Mouse (Mus musculus) testis, adult 2 months (tissue): ENCODE measurements around the gene Ehd1. TPM values are rescaled to one million over a fixed set of nuclear protein-coding genes. Genes with fewer than 3 reads are reported as not detected.
A peak's percentile ranks its signal among the peaks of the same experiment; 100 is the strongest.

Source experiments
- H3K27ac ChIP-seq: fragments of 200-500 bp; 2 replicates; pipeline ENCODE4 v1.5.1; 2012; ENCODE audit warnings: low read depth, low read length; ENCODE audit not compliant: control insufficient read depth, insufficient read depth
- H3K27me3 ChIP-seq: fragments of 200-500 bp; 2 replicates; pipeline ENCODE4 v1.6.1; 2012; ENCODE audit warnings: mild to moderate bottlenecking, low read length, moderate library complexity; ENCODE audit not compliant: control insufficient read depth, insufficient read depth
- H3K36me3 ChIP-seq: fragments of 200-500 bp; 2 replicates; pipeline ENCODE4 v1.6.1; 2012; ENCODE audit warnings: mild to moderate bottlenecking, low read length; ENCODE audit not compliant: control insufficient read depth, insufficient read depth
- H3K4me1 ChIP-seq: fragments of 200-500 bp; 2 replicates; pipeline ENCODE4 v1.6.1; 2012; ENCODE audit warnings: low read length; ENCODE audit not compliant: control insufficient read depth, insufficient read depth
- H3K4me3 ChIP-seq: fragments of 200-500 bp; 2 replicates; pipeline ENCODE4 v1.5.1; 2012; ENCODE audit warnings: low read depth, mild to moderate bottlenecking, low read length, moderate library complexity, mixed read lengths; ENCODE audit not compliant: control insufficient read depth
- CTCF ChIP-seq: fragments of 200-500 bp; IDR thresholded peaks from 2 replicates; pipeline ENCODE4 v1.5.1; 2012; ENCODE audit warnings: low read depth, mild to moderate bottlenecking, inconsistent platforms, low read length, moderate library complexity; ENCODE audit not compliant: control insufficient read depth, insufficient read depth, insufficient replicate concordance
- POLR2A ChIP-seq: fragments of 200-500 bp; IDR thresholded peaks from 2 replicates; pipeline ENCODE4 v1.6.1; 2012; ENCODE audit warnings: low read depth, mild to moderate bottlenecking, inconsistent platforms, low read length, moderate library complexity; ENCODE audit not compliant: control insufficient read depth
- polyA plus RNA-seq: library from polyadenylated mRNA; depleted of rRNA; stranded (reverse); fragments of >200 nt; gene quantifications from 2 replicates; pipeline ENCODE4 v1.2.3, GENCODE M21; 2012

Gene Ehd1
- polyA plus RNA-seq, 1 experiment, result 521 TPM

GRCm38 (mm10) chr19:6283001-6283400 is 6.5 kb downstream of the Ehd1 start:
- Histone ChIP-seq H3K36me3 (peaks cover 1% of the 10 kb centered on the region), H3K27me3 (no peaks in the 10 kb centered on the region), H3K4me3 (no peak overlapping the region), H3K27ac (no peak overlapping the region), H3K4me1 (peaks cover 12% of the 10 kb centered on the region)
- TF ChIP-seq POLR2A (no peak), CTCF (no peak)

DNA sequence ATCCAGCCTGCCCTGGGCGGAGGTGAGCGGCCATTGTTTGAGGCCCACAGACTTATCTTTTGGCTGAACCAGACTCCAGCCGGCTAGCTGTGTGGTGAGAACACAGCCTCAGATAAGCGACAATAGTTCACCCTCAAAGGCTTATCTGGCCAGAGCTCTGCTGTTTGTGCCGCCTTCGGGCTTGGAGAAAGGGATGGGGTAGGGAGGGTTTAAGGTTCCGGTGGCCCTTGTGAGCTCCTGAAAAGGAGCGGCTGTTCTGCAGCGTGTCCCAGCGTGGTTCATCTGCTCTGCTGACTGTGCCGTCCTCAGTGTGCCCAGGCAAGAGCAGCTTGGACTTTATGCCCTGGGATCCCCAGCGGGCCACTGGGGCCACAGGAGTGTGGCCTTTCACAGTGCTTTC is 8.0 kb downstream of the Ehd1 start:
- H3K27ac ChIP-seq, result peak overlapping the region; percentile 3; the same call in 1 of the 2 replicates
- no peaks in the 10 kb centered on the region for H3K27me3 ChIP-seq
- no peak overlapping the region for H3K4me3 ChIP-seq
- H3K4me1 ChIP-seq, result peaks cover 13% of the 10 kb centered on the region
- TF ChIP-seq POLR2A, result no peak
- H3K36me3 ChIP-seq, result peaks cover 1% of the 10 kb centered on the region

GRCm38 (mm10) chr19:6285226-6285625 is 8.7 kb downstream of the Ehd1 start:
- Histone ChIP-seq H3K36me3 (peaks cover 1% of the 10 kb centered on the region), H3K27ac (peak overlapping the region; percentile 22; the same call in 1 of the 2 replicates), H3K4me1 (peaks cover 13% of the 10 kb centered on the region)

DNA sequence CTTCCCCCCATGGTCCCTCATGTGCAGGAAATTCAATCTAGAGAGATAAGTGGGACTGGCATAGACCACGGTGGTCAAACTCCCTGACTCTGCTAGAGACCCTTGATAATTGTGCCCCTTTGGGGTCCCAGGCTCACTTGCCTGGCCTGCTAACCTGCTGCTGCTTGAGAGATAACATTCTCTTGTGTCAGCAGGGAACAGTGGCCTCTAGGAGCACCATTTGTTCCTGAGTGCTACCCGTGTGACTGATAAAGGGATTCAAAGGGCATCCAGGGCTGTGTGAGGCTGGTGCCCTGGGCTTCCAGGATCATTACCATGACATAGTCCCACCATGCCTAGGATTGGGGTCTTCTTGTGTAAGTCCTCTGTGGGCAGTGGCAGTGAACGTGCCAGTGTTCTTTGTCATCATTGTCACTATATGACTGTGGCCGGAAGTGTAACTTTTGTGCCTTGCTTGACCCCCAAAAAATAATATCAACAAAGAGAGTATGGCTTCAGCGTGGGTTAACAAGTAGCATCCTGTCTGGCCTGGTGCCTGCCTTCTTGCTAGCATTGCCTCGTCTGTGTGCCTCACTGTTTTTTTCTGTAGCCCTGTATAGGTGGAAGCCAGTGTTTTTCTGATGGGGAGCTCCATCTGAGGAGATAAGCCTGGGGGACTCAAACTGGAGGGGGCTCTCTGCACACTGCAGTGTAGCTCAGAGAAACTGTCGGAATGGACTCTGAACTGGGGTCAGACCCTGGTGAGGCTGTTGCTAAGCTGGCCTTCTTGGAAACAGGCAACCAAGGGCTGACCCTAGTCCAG is 9.3 kb downstream of the Ehd1 start:
- Histone ChIP-seq H3K36me3 (peaks cover 1% of the 10 kb centered on the region), H3K4me3 (no peak overlapping the region), H3K27me3 (no peaks in the 10 kb centered on the region), H3K4me1 (peaks cover 13% of the 10 kb centered on the region), H3K27ac (peak overlapping the region; percentile 56; the same call in 1 of the 2 replicates)
- TF ChIP-seq CTCF (no peak), POLR2A (no peak)

More at GRCm38 (mm10) chr19:6285226-6285625, 8.7 kb downstream of the Ehd1 start:
- Histone ChIP-seq H3K4me3 (no peak overlapping the region), H3K27me3 (no peaks in the 10 kb centered on the region)
- TF ChIP-seq CTCF (no peak), POLR2A (no peak)

- Histone ChIP-seq H3K4me1 (peaks cover 16% of the 10 kb centered on the region), H3K27ac (peak overlapping the region; percentile 56; the same call in 1 of the 2 replicates), H3K36me3 (peaks cover 1% of the 10 kb centered on the region), H3K4me3 (no peak overlapping the region), H3K27me3 (no peaks in the 10 kb centered on the region)
- no peak for TF ChIP-seq POLR2A
- no peak for TF ChIP-seq CTCF
These were observed 10.2 kb downstream of the Ehd1 start for GRCm38 (mm10) chr19:6286434-6287401.

GRCm38 (mm10) chr19:6288236-6288894 is 11.8 kb downstream of the Ehd1 start:
- no peaks in the 10 kb centered on the region for H3K27me3 ChIP-seq
- peaks cover 1% of the 10 kb centered on the region for H3K36me3 ChIP-seq
- H3K27ac ChIP-seq, result no peak overlapping the region
- TF ChIP-seq POLR2A (no peak), CTCF (no peak)
- peaks cover 16% of the 10 kb centered on the region for H3K4me1 ChIP-seq
- no peak overlapping the region for H3K4me3 ChIP-seq
